Mouse (Mus musculus): ENCODE measurements around the gene Myo1b. TPM values are rescaled to one million over a fixed set of nuclear protein-coding genes. Genes with fewer than 3 reads are reported as not detected.

The Myo1b gene
- polyA plus RNA-seq, 1 experiment from 2014 or later = 69.9 TPM

GRCm38 (mm10) chr1:51729407-51729806, 186.5 kb downstream of the Myo1b start:
- 0 out of 2 replicates have a peak, but pooled peaks cover 6% of the 10 kb centered on the region for H3K9me3 ChIP-seq (ENCODE audit: control insufficient read depth, low read length)
- no peak overlapping the region for H3K4me3 ChIP-seq (ENCODE audit: low read depth, low read length)
- no peak overlapping the region for H3K9ac ChIP-seq (ENCODE audit: low read length)
- H3K36me3 ChIP-seq (ENCODE audit: control insufficient read depth, insufficient read depth, low read length) = no peaks in the 10 kb centered on the region
- no peaks in the 10 kb centered on the region for H3K27me3 ChIP-seq (replicated peaks; ENCODE audit: control insufficient read depth, insufficient read depth, low read length)
- ATAC-seq (replicated peaks; ENCODE audit: low FRiP score, low TSS enrichment, low read depth) = no peak
- WGBS = 92% methylated on average over 1 of the region's 1 CpGs
- no peaks in the 10 kb centered on the region for H3K4me1 ChIP-seq (replicated peaks; ENCODE audit: control insufficient read depth, insufficient read depth, low read length)
- no peak overlapping the region for H3K4me2 ChIP-seq (ENCODE audit: low read length)
- no peak for DNase-seq (ENCODE audit: low spot score)
- H3K27ac ChIP-seq (ENCODE audit: low read depth) = no peak overlapping the region

- no peaks in the 10 kb centered on the region for H3K4me1 ChIP-seq (replicated peaks; ENCODE audit: control insufficient read depth, insufficient read depth, low read length)
- no peaks in the 10 kb centered on the region for H3K27me3 ChIP-seq (replicated peaks; ENCODE audit: control insufficient read depth, insufficient read depth, low read length)
- no peak overlapping the region for H3K4me3 ChIP-seq (ENCODE audit: low read depth, low read length)
- no peak for DNase-seq (ENCODE audit: low spot score)
- H3K4me2 ChIP-seq (ENCODE audit: low read length) = no peak overlapping the region
- 60% methylated on average over 4 of the region's 4 CpGs for WGBS
- H3K9ac ChIP-seq (ENCODE audit: low read length) = no peak overlapping the region
- no peaks in the 10 kb centered on the region for H3K36me3 ChIP-seq (ENCODE audit: control insufficient read depth, insufficient read depth, low read length)
- H3K9me3 ChIP-seq (ENCODE audit: control insufficient read depth, low read length) = 0 out of 2 replicates have a peak, but pooled peaks cover 6% of the 10 kb centered on the region
- H3K27ac ChIP-seq (ENCODE audit: low read depth) = no peak overlapping the region
- ATAC-seq (replicated peaks; ENCODE audit: low FRiP score, low TSS enrichment, low read depth) = no peak
These were observed 187.1 kb downstream of the Myo1b start for GRCm38 (mm10) chr1:51728816-51729215.

GRCm38 (mm10) chr1:51719897-51720673, 195.8 kb downstream of the Myo1b start:
- ATAC-seq (replicated peaks; ENCODE audit: low FRiP score, low TSS enrichment, low read depth) = peak; percentile 83
- 60% methylated on average over 9 of the region's 9 CpGs for WGBS
- Histone ChIP-seq H3K4me1 (replicated peaks; ENCODE audit: control insufficient read depth, insufficient read depth, low read length) (no peaks in the 10 kb centered on the region), H3K36me3 (ENCODE audit: control insufficient read depth, insufficient read depth, low read length) (no peaks in the 10 kb centered on the region), H3K4me2 (ENCODE audit: low read length) (peak overlapping the region; percentile 11; the same call in 1 of the 2 replicates), H3K9ac (ENCODE audit: low read length) (no peak overlapping the region), H3K27me3 (replicated peaks; ENCODE audit: control insufficient read depth, insufficient read depth, low read length) (no peaks in the 10 kb centered on the region), H3K27ac (ENCODE audit: low read depth) (no peak overlapping the region), H3K4me3 (ENCODE audit: low read depth, low read length) (no peak overlapping the region), H3K9me3 (ENCODE audit: control insufficient read depth, low read length) (no peaks in the 10 kb centered on the region)
- no peak for DNase-seq (ENCODE audit: low spot score)

- H3K9me3 ChIP-seq (ENCODE audit: control insufficient read depth, low read length) = no peaks in the 10 kb centered on the region
- H3K36me3 ChIP-seq (ENCODE audit: control insufficient read depth, insufficient read depth, low read length) = no peaks in the 10 kb centered on the region
- ATAC-seq (replicated peaks; ENCODE audit: low FRiP score, low TSS enrichment, low read depth) = no peak
- no peaks in the 10 kb centered on the region for H3K4me1 ChIP-seq (replicated peaks; ENCODE audit: control insufficient read depth, insufficient read depth, low read length)
- H3K4me2 ChIP-seq (ENCODE audit: low read length) = no peak overlapping the region
- no peak overlapping the region for H3K9ac ChIP-seq (ENCODE audit: low read length)
- peak; percentile 3 for DNase-seq (ENCODE audit: low spot score)
- 86% methylated on average over 2 of the region's 2 CpGs for WGBS
- H3K27ac ChIP-seq (ENCODE audit: low read depth) = no peak overlapping the region
- H3K27me3 ChIP-seq (replicated peaks; ENCODE audit: control insufficient read depth, insufficient read depth, low read length) = no peaks in the 10 kb centered on the region
- no peak overlapping the region for H3K4me3 ChIP-seq (ENCODE audit: low read depth, low read length)
These were observed 205.0 kb downstream of the Myo1b start for GRCm38 (mm10) chr1:51710831-51711230.

- DNase-seq (ENCODE audit: low spot score) (peak; percentile 15), ATAC-seq (replicated peaks; ENCODE audit: low FRiP score, low TSS enrichment, low read depth) (no peak)
- Histone ChIP-seq H3K27ac (ENCODE audit: low read depth) (no peak overlapping the region), H3K9me3 (ENCODE audit: control insufficient read depth, low read length) (no peaks in the 10 kb centered on the region), H3K4me2 (ENCODE audit: low read length) (no peak overlapping the region), H3K27me3 (replicated peaks; ENCODE audit: control insufficient read depth, insufficient read depth, low read length) (no peaks in the 10 kb centered on the region), H3K4me3 (ENCODE audit: low read depth, low read length) (no peak overlapping the region), H3K4me1 (replicated peaks; ENCODE audit: control insufficient read depth, insufficient read depth, low read length) (no peaks in the 10 kb centered on the region), H3K9ac (ENCODE audit: low read length) (no peak overlapping the region), H3K36me3 (ENCODE audit: control insufficient read depth, insufficient read depth, low read length) (no peaks in the 10 kb centered on the region)
- 90% methylated on average over 3 of the region's 3 CpGs for WGBS
These were observed 209.8 kb downstream of the Myo1b start for GRCm38 (mm10) chr1:51706106-51706505.

- 83% methylated on average over 4 of the region's 4 CpGs for WGBS
- Histone ChIP-seq H3K4me3 (ENCODE audit: low read depth, low read length) (no peak overlapping the region), H3K9ac (ENCODE audit: low read length) (no peak overlapping the region), H3K27ac (ENCODE audit: low read depth) (no peak overlapping the region), H3K9me3 (ENCODE audit: control insufficient read depth, low read length) (no peaks in the 10 kb centered on the region), H3K4me2 (ENCODE audit: low read length) (no peak overlapping the region), H3K27me3 (replicated peaks; ENCODE audit: control insufficient read depth, insufficient read depth, low read length) (no peaks in the 10 kb centered on the region), H3K36me3 (ENCODE audit: control insufficient read depth, insufficient read depth, low read length) (no peaks in the 10 kb centered on the region), H3K4me1 (replicated peaks; ENCODE audit: control insufficient read depth, insufficient read depth, low read length) (no peaks in the 10 kb centered on the region)
- ATAC-seq (replicated peaks; ENCODE audit: low FRiP score, low TSS enrichment, low read depth) = no peak
- DNase-seq (ENCODE audit: low spot score) = peak; percentile 20
These were observed 211.3 kb downstream of the Myo1b start for GRCm38 (mm10) chr1:51704610-51705009.

Other genes starting within 250 kb of the Myo1b start
- 2.4 TPM in 2 replicates for gene Stat4, start 71.1 kb upstream of the Myo1b start, polyA plus RNA-seq (2014; fragmentation: Nextera tagmentation; extraction: Ambion mirVana)
- 23.8 and 24.9 TPM in 2 replicates for gene Stat1, start 203.4 kb upstream of the Myo1b start, polyA plus RNA-seq (2014; fragmentation: Nextera tagmentation; extraction: Ambion mirVana)